Mouse (Mus musculus): Measurements from ENCODE around the gene Serpina9. TPM values are rescaled to one million over a fixed set of nuclear protein-coding genes. Genes with fewer than 3 reads are reported as not detected.
"Not testable (repeated sequence)": the region's sequence is repeated elsewhere in the genome, so short reads cannot be mapped to it uniquely, and the experiment has no call there.

Gene Serpina9
- polyA plus RNA-seq, 1 experiment = 0.04 TPM

DNA sequence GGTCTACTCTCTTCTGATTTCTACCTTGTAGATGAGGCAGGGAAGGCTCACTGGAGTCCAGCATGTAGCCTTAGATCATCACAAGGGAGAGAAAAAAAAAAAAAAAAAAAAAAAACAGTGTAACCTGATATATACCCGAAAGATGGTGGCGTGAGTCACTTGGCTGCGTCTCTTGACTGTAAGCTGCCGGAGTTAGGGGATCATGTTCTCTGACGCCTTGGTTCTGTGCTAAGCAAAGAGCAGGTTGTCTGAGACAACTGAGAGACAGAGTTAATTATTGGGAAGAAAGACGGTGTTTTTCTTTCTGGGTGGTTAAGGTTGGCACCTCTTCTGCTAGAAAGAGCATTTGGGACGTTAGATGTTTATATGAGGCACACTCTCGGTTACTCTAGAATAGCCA, 50.7 kb downstream of the Serpina9 start:
- DNase-seq (ENCODE audit: low read depth) = no peak
- TF ChIP-seq CTCF (IDR thresholded peaks at IDR 0.05; ENCODE audit: borderline replicate concordance, extremely low read depth, insufficient read depth, insufficient read length) = no peak
- no peak for TF ChIP-seq POLR2A (IDR thresholded peaks at IDR 0.05; ENCODE audit: borderline replicate concordance, extremely low read depth, insufficient read depth, insufficient read length, poor library complexity, severe bottlenecking)

DNA sequence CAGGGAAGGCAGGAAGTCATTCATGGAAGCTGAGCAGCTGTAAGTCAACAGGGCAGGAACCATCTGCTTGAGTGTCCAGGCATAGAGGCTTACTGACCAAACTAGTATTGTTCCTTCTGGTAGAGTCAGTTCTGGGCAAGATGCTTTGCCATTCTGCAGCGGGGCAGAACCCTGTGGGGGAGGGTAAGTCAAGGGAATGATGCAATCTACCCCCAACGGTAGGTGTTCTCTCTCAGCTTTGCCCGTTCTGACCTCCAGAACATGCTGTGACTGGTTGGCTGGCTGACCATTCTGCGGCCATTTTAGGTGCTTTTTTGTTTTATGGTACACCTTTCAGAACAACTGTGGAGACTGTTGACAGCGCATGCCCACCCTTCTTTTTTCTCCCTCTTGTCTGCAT, 51.2 kb downstream of the Serpina9 start:
- no peak for DNase-seq (ENCODE audit: low read depth)
- TF ChIP-seq CTCF (IDR thresholded peaks at IDR 0.05; ENCODE audit: borderline replicate concordance, extremely low read depth, insufficient read depth, insufficient read length) (no peak), POLR2A (IDR thresholded peaks at IDR 0.05; ENCODE audit: borderline replicate concordance, extremely low read depth, insufficient read depth, insufficient read length, poor library complexity, severe bottlenecking) (no peak)

DNA sequence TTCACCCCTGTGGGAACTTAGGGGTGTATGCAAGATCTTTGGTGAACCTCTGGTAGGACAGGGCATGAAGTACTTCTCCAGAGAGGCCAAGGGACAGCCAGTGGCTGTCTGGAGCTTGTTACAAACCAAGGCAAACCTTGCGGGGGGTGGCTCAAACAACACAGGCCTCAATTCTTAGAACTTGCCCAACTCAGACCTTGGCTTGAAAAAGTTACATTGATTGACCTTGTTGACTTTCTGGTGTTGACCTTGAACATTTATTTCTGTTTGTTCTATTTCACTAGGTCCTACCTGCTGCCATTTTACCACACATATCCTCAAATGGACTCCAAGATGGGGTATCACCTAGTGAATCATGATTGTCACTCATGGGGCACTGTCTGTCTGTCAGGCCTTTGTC, 51.8 kb downstream of the Serpina9 start:
- TF ChIP-seq POLR2A (IDR thresholded peaks at IDR 0.05; ENCODE audit: borderline replicate concordance, extremely low read depth, insufficient read depth, insufficient read length, poor library complexity, severe bottlenecking) = no peak
- no peak for TF ChIP-seq CTCF (IDR thresholded peaks at IDR 0.05; ENCODE audit: borderline replicate concordance, extremely low read depth, insufficient read depth, insufficient read length)
- DNase-seq (ENCODE audit: low read depth) = no peak

DNA sequence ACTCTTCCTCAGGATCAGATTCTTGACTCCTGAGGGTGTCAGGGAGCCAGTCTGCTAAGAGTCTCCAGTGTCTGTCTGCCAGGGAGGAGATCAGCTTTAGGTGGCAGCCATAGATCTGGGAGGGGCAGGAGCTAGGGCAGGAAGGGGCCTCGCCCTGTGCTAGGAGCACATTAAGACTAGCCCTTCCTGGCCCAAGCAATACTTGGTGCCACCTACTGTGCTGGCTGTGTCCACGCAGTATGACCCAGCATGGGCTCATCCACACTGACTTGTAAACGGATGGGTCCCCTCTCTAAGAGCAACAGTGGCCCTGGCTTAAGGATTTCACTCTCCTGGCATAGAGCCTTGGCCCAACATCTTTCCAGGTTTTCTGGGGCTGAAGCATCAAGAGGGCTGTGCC, 54.8 kb downstream of the Serpina9 start, which contains the start of gene Serpina1e:
Gene Serpina1e, minus strand, starts transcription at position 178 of the 400 bp plus-strand sequence.
- DNase-seq (ENCODE audit: low read depth) = no peak
- no peak for TF ChIP-seq POLR2A (IDR thresholded peaks at IDR 0.05; ENCODE audit: borderline replicate concordance, extremely low read depth, insufficient read depth, insufficient read length, poor library complexity, severe bottlenecking)

DNA sequence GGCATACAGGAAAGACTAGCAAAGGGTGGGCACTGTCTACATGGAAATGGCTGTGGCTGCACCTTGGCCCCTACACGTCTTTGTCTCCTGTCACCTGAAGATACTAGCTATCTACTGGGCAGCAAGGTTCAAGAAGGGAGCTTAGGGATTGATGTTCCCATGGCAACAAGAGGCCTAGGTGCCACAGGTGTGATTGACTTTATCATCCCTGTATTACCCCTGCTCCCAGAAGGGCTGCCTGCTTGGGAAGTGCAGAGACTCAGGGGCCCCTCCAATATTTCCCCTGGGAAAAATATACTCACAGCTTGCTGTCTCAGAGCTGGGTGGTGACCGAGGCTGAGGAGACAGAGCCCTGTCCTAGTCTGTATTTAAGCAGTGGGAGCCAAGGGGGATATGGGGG, 57.0 kb downstream of the Serpina9 start:
- not testable (repeated sequence) for DNase-seq (ENCODE audit: low read depth)

DNA sequence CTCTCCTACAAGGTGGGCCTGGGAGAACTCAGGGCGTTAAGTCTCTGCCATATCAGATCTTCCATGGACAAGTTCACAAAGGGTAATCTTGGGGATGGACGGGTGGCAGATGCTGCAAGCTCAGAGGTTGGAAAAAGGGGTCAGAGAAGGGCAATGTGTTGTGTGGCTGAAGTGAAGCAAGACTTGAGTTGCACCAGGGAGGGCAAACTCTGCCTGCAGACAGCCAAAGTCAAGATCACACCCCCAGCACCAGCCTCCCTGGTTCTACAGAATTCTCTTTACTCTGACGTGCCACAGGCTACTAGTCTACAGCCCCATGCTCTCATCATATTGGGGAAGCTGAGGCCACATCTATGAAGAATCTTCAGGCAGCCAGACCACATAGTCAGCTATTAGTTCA, 60.6 kb downstream of the Serpina9 start:
- DNase-seq (ENCODE audit: low read depth) = not testable (repeated sequence)

DNA sequence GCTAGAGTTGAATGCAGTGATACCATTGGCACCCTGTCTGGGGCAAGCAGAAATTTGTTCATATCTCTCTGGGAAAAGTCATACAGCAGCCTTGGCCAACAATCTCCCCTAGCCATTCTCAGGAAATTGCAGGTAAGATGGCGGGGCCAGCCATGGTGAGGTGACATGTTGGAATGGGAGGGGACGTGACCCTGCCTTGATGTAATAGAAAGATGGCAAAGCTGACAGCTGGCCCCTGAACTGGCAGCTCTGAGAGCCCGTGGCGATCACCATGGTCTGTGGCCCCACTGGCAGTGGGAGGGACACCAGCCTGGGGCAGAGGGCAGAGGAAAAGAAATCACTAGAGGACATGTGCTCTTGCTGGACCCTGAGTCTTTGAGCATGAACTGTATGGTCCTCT, 67.3 kb downstream of the Serpina9 start:
- TF ChIP-seq POLR2A (IDR thresholded peaks at IDR 0.05; ENCODE audit: borderline replicate concordance, extremely low read depth, insufficient read depth, insufficient read length, poor library complexity, severe bottlenecking) (no peak), CTCF (IDR thresholded peaks at IDR 0.05; ENCODE audit: borderline replicate concordance, extremely low read depth, insufficient read depth, insufficient read length) (no peak)
- DNase-seq (ENCODE audit: low read depth) = no peak

Other genes starting within 250 kb of the Serpina9 start
- not detected in 2 replicates for gene Serpina1d, start 240.2 kb downstream of the Serpina9 start, polyA plus RNA-seq (2012; rRNA removed)
- 0.14 and 0.20 TPM in 2 replicates for gene Serpina1b, start 183.4 kb downstream of the Serpina9 start, polyA plus RNA-seq (2012; rRNA removed)
- 0.12 TPM in 1 of 2 replicates, not detected in the other for gene Serpina1a, start 150.2 kb downstream of the Serpina9 start, polyA plus RNA-seq (2012; rRNA removed)
- gene Serpina1c, start 108.9 kb downstream of the Serpina9 start, polyA plus RNA-seq (2012; rRNA removed) = 0.45 TPM in 1 of 2 replicates, not detected in the other
- 0.12 TPM in 1 of 2 replicates, not detected in the other for gene Serpina1e, start 54.8 kb downstream of the Serpina9 start, polyA plus RNA-seq (2012; rRNA removed)
- gene Serpina11, start 23.8 kb downstream of the Serpina9 start, polyA plus RNA-seq (2012; rRNA removed) = not detected in 2 replicates
- gene Serpina12, start 30.7 kb upstream of the Serpina9 start, polyA plus RNA-seq (2012; rRNA removed) = not detected in 2 replicates
- gene Serpina5, start 87.4 kb upstream of the Serpina9 start, polyA plus RNA-seq (2012; rRNA removed) = not detected in 2 replicates
- gene Serpina3a, start 99.0 kb upstream of the Serpina9 start, polyA plus RNA-seq (2012; rRNA removed) = not detected in 2 replicates
- gene Serpina3b, start 114.2 kb upstream of the Serpina9 start, polyA plus RNA-seq (2012; rRNA removed) = not detected in 2 replicates
- gene Serpina3c, start 140.1 kb upstream of the Serpina9 start, polyA plus RNA-seq (2012; rRNA removed) = not detected in 2 replicates
- gene Serpina3f, start 200.8 kb upstream of the Serpina9 start, polyA plus RNA-seq (2012; rRNA removed) = 0.10 and 0.15 TPM in 2 replicates
- gene Serpina3g, start 222.5 kb upstream of the Serpina9 start, polyA plus RNA-seq (2012; rRNA removed) = 0.33 and 0.57 TPM in 2 replicates
- 0.05 and 0.07 TPM in 2 replicates for gene Serpina3i, start 249.4 kb upstream of the Serpina9 start, polyA plus RNA-seq (2012; rRNA removed)

Measured in brain, embryonic 14.5 days (tissue).